Mouse (Mus musculus): ENCODE data around the gene Rgs16. TPM values are rescaled to one million over a fixed set of nuclear protein-coding genes. Genes with fewer than 3 reads are reported as not detected.
"Not testable (repeated sequence)": the region's sequence is repeated elsewhere in the genome, so short reads cannot be mapped to it uniquely, and the experiment has no call there.

Gene Rgs16
- polyA plus RNA-seq, 1 experiment from 2014 or later: 13.0 TPM

DNA sequence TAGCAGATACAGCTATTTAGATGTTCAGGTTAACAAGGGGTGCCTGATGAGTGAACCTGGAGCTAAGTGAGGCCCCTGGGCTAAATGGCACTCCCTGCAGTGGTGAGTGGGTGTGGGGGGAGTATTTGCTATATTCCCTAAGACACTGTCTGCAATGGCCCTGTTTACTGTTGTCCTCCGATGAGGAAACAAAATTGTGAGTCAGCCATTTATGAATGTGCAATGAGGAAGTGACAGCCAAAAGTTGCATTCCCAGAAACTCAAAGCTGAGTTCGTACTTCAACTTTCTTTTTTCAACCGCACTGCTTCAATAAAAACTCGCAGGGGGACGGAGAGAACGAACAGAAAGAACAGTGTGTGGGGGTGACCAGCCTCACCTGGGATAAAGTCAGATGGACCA lies 12.4 kb downstream of the Rgs16 start:
- 0 out of 2 replicates have a peak, but pooled peaks cover 2% of the 10 kb centered on the region for H3K36me3 ChIP-seq (ENCODE audit: control insufficient read depth, insufficient read depth, low read length)
- no peak overlapping the region for H3K27ac ChIP-seq (ENCODE audit: low read depth, low read length)
- H3K4me3 ChIP-seq (ENCODE audit: low read depth, low read length): no peak overlapping the region
- no peak overlapping the region for H3K9ac ChIP-seq (ENCODE audit: low read length)
- H3K4me1 ChIP-seq (ENCODE audit: control insufficient read depth, insufficient read depth, low read length): peaks cover 4% of the 10 kb centered on the region; the same call in 1 of the 2 replicates
- DNase-seq (ENCODE audit: low spot score) (no peak), ATAC-seq (ENCODE audit: insufficient read depth, low FRiP score, low TSS enrichment) (no peak)
- no peaks in the 10 kb centered on the region for H3K9me3 ChIP-seq (ENCODE audit: control insufficient read depth, low read length)
- H3K27me3 ChIP-seq (ENCODE audit: control insufficient read depth, insufficient read depth, low read length): no peaks in the 10 kb centered on the region
- H3K4me2 ChIP-seq (ENCODE audit: low read depth): no peak overlapping the region
- 89% methylated on average over 6 of the region's 6 CpGs for WGBS

DNA sequence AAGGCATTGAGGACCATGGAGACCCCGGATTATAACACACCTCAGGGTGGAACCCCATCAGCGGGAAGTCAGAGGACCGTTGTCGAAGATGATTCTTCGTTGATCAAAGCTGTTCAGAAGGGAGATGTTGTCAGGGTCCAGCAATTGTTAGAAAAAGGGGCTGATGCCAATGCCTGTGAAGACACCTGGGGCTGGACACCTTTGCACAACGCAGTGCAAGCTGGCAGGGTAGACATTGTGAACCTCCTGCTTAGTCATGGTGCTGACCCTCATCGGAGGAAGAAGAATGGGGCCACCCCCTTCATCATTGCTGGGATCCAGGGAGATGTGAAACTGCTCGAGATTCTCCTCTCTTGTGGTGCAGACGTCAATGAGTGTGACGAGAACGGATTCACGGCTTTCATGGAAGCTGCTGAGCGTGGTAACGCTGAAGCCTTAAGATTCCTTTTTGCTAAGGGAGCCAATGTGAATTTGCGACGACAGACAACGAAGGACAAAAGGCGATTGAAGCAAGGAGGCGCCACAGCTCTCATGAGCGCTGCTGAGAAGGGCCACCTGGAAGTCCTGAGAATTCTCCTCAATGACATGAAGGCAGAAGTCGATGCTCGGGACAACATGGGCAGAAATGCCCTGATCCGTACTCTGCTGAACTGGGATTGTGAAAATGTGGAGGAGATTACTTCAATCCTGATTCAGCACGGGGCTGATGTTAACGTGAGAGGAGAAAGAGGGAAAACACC lies 13.7 kb downstream of the Rgs16 start:
- no peak for DNase-seq (ENCODE audit: low spot score)
- no peaks in the 10 kb centered on the region for H3K4me1 ChIP-seq (ENCODE audit: control insufficient read depth, insufficient read depth, low read length)

DNA sequence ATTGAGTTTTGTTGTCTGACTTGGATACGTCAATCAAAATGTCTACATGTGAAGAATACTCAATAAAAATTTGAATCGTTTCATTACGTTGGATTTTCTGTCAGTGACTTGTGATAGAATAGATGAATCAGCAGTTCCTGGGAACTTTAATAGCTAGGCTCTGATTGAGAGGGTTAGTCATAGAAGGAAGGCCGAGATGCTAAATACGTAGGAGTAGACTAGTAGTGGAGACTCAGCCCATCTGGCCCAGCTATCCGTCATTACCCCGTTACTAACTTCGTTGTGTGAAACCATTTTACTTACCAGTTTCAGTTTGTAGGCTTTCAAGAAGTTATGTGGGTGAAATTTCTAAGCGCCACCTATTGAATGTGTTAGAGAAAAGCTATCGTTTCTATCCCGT lies 24.0 kb downstream of the Rgs16 start:
- DNase-seq (ENCODE audit: low spot score) (no peak), ATAC-seq (ENCODE audit: insufficient read depth, low FRiP score, low TSS enrichment) (no peak)
- Histone ChIP-seq H3K4me1 (ENCODE audit: control insufficient read depth, insufficient read depth, low read length) (no peaks in the 10 kb centered on the region), H3K4me2 (ENCODE audit: low read depth) (no peak overlapping the region), H3K9me3 (ENCODE audit: control insufficient read depth, low read length) (no peaks in the 10 kb centered on the region), H3K27me3 (ENCODE audit: control insufficient read depth, insufficient read depth, low read length) (no peaks in the 10 kb centered on the region), H3K9ac (ENCODE audit: low read length) (no peak overlapping the region), H3K36me3 (ENCODE audit: control insufficient read depth, insufficient read depth, low read length) (peaks cover 2% of the 10 kb centered on the region; the same call in 1 of the 2 replicates), H3K27ac (ENCODE audit: low read depth, low read length) (no peak overlapping the region), H3K4me3 (ENCODE audit: low read depth, low read length) (no peak overlapping the region)
- 91% methylated on average over 11 of the region's 11 CpGs for WGBS

More for the DNA sequence above, 13.7 kb downstream of the Rgs16 start:
- H3K4me3 ChIP-seq (ENCODE audit: low read depth, low read length): no peak overlapping the region
- H3K4me2 ChIP-seq (ENCODE audit: low read depth): no peak overlapping the region
- no peak for ATAC-seq (ENCODE audit: insufficient read depth, low FRiP score, low TSS enrichment)
- H3K9ac ChIP-seq (ENCODE audit: low read length): no peak overlapping the region
- 76% methylated on average over 25 of the region's 25 CpGs for WGBS
- no peak overlapping the region for H3K27ac ChIP-seq (ENCODE audit: low read depth, low read length)
- no peaks in the 10 kb centered on the region for H3K27me3 ChIP-seq (ENCODE audit: control insufficient read depth, insufficient read depth, low read length)
- H3K36me3 ChIP-seq (ENCODE audit: control insufficient read depth, insufficient read depth, low read length): 0 out of 2 replicates have a peak, but pooled peaks cover 2% of the 10 kb centered on the region
- H3K9me3 ChIP-seq (ENCODE audit: control insufficient read depth, low read length): no peaks in the 10 kb centered on the region

DNA sequence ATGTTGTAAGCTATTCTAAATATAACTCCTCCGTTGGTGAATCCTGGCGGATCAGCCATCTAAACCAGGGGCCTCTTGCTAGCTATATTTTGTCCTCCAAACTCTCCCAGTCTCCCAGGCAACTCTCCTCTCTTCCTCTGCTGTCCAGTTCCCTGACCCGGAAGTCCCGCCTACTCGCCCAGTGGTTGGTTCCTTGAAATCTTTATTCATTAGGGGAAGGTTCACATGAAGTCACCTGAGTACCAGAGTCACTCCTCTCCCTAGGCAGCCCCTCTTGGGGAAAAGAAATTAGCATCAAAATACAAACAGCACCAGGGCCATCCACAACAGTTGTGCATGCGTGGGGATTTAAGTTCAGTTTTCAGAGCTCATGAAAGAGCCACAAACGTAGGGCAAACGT lies 26.1 kb downstream of the Rgs16 start:
- Histone ChIP-seq H3K4me1 (ENCODE audit: control insufficient read depth, insufficient read depth, low read length) (no peaks in the 10 kb centered on the region), H3K4me3 (ENCODE audit: low read depth, low read length) (no peak overlapping the region), H3K9me3 (ENCODE audit: control insufficient read depth, low read length) (no peaks in the 10 kb centered on the region), H3K27me3 (ENCODE audit: control insufficient read depth, insufficient read depth, low read length) (no peaks in the 10 kb centered on the region), H3K4me2 (ENCODE audit: low read depth) (no peak overlapping the region), H3K27ac (ENCODE audit: low read depth, low read length) (no peak overlapping the region), H3K9ac (ENCODE audit: low read length) (no peak overlapping the region), H3K36me3 (ENCODE audit: control insufficient read depth, insufficient read depth, low read length) (no peaks in the 10 kb centered on the region)
- DNase-seq (ENCODE audit: low spot score) (no peak), ATAC-seq (ENCODE audit: insufficient read depth, low FRiP score, low TSS enrichment) (no peak)
- 51% methylated on average over 8 of the region's 8 CpGs for WGBS

DNA sequence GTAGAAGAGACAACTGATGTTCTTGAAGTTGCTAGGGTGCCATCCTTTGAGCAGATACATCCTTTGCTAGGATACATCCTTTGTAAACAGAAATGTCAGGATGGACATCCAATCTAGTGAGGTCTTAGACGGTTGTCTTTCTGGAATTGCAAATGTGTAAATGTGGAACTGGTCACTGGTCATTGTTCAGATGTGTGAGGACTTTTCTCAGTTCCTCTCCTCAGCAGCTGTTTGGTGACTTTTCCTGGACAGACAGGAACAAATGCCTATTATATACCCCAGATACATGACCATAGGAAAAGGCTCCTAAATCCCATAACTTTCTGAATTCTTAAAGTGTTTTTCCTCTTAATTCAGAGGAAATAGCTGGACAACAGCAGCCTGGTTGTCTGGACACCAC lies 27.1 kb downstream of the Rgs16 start:
- no peaks in the 10 kb centered on the region for H3K9me3 ChIP-seq (ENCODE audit: control insufficient read depth, low read length)
- no peak overlapping the region for H3K9ac ChIP-seq (ENCODE audit: low read length)
- no peak overlapping the region for H3K27ac ChIP-seq (ENCODE audit: low read depth, low read length)
- no peaks in the 10 kb centered on the region for H3K36me3 ChIP-seq (ENCODE audit: control insufficient read depth, insufficient read depth, low read length)
- ATAC-seq (ENCODE audit: insufficient read depth, low FRiP score, low TSS enrichment) (no peak), DNase-seq (ENCODE audit: low spot score) (no peak)
- 91% methylated on average over 1 of the region's 1 CpGs for WGBS
- H3K4me2 ChIP-seq (ENCODE audit: low read depth): no peak overlapping the region
- no peaks in the 10 kb centered on the region for H3K4me1 ChIP-seq (ENCODE audit: control insufficient read depth, insufficient read depth, low read length)
- H3K4me3 ChIP-seq (ENCODE audit: low read depth, low read length): no peak overlapping the region
- H3K27me3 ChIP-seq (ENCODE audit: control insufficient read depth, insufficient read depth, low read length): no peaks in the 10 kb centered on the region

DNA sequence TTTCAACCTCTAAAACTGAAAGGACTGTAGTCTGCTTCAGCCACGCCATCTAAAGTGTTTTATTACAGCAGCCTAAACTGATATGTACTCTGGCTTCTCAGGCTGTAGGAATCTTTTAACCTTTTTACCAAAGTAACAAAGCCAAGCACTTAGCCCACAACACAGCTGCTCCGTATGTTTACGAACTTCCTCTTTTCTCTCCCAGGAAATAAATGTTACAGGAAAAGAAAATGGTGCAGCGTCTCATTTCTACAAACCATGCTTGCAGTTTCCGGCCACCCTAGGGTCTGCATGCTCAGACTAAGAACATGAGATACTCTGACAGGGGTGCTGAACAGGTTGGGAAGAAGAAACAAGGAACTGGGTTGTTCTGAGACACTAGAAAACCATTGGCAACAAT lies 28.3 kb downstream of the Rgs16 start:
- H3K9ac ChIP-seq (ENCODE audit: low read length): no peak overlapping the region
- no peaks in the 10 kb centered on the region for H3K27me3 ChIP-seq (ENCODE audit: control insufficient read depth, insufficient read depth, low read length)
- H3K9me3 ChIP-seq (ENCODE audit: control insufficient read depth, low read length): no peaks in the 10 kb centered on the region
- H3K4me2 ChIP-seq (ENCODE audit: low read depth): no peak overlapping the region
- no peaks in the 10 kb centered on the region for H3K36me3 ChIP-seq (ENCODE audit: control insufficient read depth, insufficient read depth, low read length)
- no peak overlapping the region for H3K4me3 ChIP-seq (ENCODE audit: low read depth, low read length)
- DNase-seq (ENCODE audit: low spot score) (no peak), ATAC-seq (ENCODE audit: insufficient read depth, low FRiP score, low TSS enrichment) (no peak)
- H3K4me1 ChIP-seq (ENCODE audit: control insufficient read depth, insufficient read depth, low read length): no peaks in the 10 kb centered on the region
- WGBS: 86% methylated on average over 5 of the region's 5 CpGs
- no peak overlapping the region for H3K27ac ChIP-seq (ENCODE audit: low read depth, low read length)

DNA sequence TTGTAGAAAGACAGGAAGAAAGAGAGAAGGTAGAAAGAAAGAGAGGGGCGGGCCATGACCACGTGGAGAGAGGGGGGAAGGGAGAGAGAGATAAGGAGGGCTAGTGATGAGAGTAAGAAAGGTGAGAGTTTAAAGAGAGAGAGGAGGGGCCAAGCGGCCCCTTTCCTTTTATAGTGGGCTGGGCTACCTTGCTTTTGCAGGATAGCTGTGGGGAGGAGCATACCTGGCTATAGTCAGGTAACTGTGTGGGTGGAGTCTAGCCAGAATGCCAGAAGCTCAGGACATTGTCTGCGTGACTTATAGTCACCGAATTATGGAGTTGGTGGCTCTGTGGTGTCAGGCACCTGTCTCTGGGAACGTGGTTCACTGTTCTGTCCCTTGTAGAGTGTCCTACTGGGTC lies 29.4 kb downstream of the Rgs16 start:
- H3K4me3 ChIP-seq (ENCODE audit: low read depth, low read length); H3K9me3 ChIP-seq (ENCODE audit: control insufficient read depth, low read length); H3K27ac ChIP-seq (ENCODE audit: low read depth, low read length); H3K27me3 ChIP-seq (ENCODE audit: control insufficient read depth, insufficient read depth, low read length); ATAC-seq (ENCODE audit: insufficient read depth, low FRiP score, low TSS enrichment); DNase-seq (ENCODE audit: low spot score); H3K4me2 ChIP-seq (ENCODE audit: low read depth); H3K4me1 ChIP-seq (ENCODE audit: control insufficient read depth, insufficient read depth, low read length); H3K36me3 ChIP-seq (ENCODE audit: control insufficient read depth, insufficient read depth, low read length); H3K9ac ChIP-seq (ENCODE audit: low read length): not testable (repeated sequence)
- WGBS: 59% methylated on average over 6 of the region's 6 CpGs

DNA sequence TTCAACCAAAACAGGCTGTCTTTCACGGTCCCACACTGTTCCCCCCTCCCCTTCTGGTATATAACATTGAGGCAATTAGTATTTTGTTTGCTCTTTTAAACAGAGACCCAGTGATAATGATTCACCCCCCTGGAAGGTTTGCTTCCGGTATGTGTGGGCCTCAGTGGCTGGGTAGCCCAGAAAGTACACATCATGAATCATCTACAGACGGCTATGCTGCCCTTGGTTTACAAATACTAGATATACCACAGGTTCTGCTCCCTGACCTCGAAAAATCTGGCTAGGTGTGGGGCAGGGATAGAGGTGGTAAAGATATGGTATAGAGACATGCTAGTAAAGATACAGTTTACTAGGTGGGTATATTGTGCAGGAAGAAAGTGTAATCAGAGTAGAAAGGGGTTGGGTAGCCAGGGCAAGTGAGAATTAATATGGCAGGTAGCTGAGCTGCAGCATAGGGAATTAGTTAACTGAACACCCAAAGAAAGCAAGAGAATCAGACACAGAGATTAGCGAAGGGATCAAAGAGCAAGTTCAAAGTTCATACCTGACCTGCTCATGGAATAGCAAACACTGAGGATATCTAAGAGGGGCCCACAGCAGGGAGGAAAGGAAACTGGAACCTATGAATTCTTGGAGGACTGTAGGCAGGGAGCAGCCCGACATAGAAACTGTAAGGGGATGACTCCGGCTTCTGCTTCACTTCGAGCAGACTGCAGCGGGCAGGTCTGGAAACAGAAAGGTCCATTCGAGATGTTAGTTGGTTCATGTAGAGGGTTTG lies 30.0 kb downstream of the Rgs16 start:
- Histone ChIP-seq H3K4me1 (ENCODE audit: control insufficient read depth, insufficient read depth, low read length) (no peaks in the 10 kb centered on the region), H3K36me3 (ENCODE audit: control insufficient read depth, insufficient read depth, low read length) (no peaks in the 10 kb centered on the region), H3K27ac (ENCODE audit: low read depth, low read length) (no peak overlapping the region), H3K4me3 (ENCODE audit: low read depth, low read length) (no peak overlapping the region), H3K9me3 (ENCODE audit: control insufficient read depth, low read length) (no peaks in the 10 kb centered on the region), H3K27me3 (ENCODE audit: control insufficient read depth, insufficient read depth, low read length) (no peaks in the 10 kb centered on the region), H3K9ac (ENCODE audit: low read length) (no peak overlapping the region), H3K4me2 (ENCODE audit: low read depth) (no peak overlapping the region)
- ATAC-seq (ENCODE audit: insufficient read depth, low FRiP score, low TSS enrichment) (no peak), DNase-seq (ENCODE audit: low spot score) (no peak)
- WGBS: 83% methylated on average over 10 of the region's 10 CpGs

DNA sequence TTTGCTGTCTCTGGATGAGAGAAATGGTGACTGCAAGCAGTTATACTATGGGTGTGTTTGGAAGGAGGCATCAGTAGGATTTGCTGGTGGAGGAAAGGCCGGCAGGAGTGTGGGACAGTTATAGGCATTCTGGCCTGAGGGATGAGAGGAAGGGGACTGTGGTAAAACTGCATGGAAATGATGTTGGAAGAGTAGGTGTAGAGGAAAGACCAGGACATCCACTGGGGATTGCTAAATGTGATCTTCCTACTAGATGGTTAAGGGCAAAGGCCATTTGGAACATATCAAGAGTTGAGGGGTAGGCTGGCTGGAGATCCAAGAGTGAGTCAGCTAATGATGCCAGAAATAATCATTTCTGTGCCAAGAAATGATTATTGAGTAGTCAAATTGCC lies 30.6 kb downstream of the Rgs16 start:
- H3K27ac ChIP-seq (ENCODE audit: low read depth, low read length): no peak overlapping the region
- no peaks in the 10 kb centered on the region for H3K27me3 ChIP-seq (ENCODE audit: control insufficient read depth, insufficient read depth, low read length)
- no peak overlapping the region for H3K4me2 ChIP-seq (ENCODE audit: low read depth)
- no peaks in the 10 kb centered on the region for H3K4me1 ChIP-seq (ENCODE audit: control insufficient read depth, insufficient read depth, low read length)
- ATAC-seq (ENCODE audit: insufficient read depth, low FRiP score, low TSS enrichment) (no peak), DNase-seq (ENCODE audit: low spot score) (no peak)
- H3K4me3 ChIP-seq (ENCODE audit: low read depth, low read length): no peak overlapping the region
- no peak overlapping the region for H3K9ac ChIP-seq (ENCODE audit: low read length)
- WGBS: 85% methylated on average over 1 of the region's 1 CpGs
- H3K9me3 ChIP-seq (ENCODE audit: control insufficient read depth, low read length): no peaks in the 10 kb centered on the region
- H3K36me3 ChIP-seq (ENCODE audit: control insufficient read depth, insufficient read depth, low read length): no peaks in the 10 kb centered on the region
